Mouse (Mus musculus) urinary bladder, postnatal 14 days (tissue): ENCODE measurements around the gene Duox1.
"Not testable (repeated sequence)": the region's sequence is repeated elsewhere in the genome, so short reads cannot be mapped to it uniquely, and the experiment has no call there.

Experiments used
- DNase-seq: peaks from one replicate; pipeline ENCODE4 v3.0.0; 2021; ENCODE audit warnings: low spot score

Gene Duox1

DNA sequence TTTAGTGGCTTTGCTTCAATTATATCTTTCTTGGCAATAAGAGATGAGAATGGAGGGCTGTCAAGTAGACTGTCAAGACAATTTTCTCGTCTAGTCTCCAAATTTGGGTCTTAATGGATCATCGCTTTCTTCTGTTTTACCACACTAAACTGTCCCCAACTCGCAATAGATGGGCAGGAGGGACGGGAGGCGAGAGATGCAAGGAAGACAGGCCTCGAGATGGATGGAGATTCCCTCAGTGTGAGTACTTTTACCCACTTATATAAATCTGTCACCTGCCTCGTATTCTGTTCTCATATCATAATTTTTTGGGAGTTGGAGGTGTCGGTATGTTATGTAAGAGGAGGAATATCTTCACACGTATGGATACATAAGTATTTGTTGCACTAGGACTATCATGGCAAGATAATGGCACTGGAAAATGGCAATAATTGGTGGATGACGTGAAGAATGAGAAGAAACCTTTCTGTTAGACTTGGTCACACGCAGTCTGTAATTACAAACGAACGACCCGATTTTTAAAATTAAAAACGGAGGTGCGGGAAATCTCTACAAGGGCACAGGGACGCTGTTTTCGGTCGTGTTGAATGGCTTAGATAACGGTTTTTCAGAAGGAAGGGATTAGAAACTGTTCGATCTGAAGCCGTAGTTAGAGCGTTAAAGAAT, 59.3 kb downstream of the Duox1 start:
- DNase-seq: no peak

DNA sequence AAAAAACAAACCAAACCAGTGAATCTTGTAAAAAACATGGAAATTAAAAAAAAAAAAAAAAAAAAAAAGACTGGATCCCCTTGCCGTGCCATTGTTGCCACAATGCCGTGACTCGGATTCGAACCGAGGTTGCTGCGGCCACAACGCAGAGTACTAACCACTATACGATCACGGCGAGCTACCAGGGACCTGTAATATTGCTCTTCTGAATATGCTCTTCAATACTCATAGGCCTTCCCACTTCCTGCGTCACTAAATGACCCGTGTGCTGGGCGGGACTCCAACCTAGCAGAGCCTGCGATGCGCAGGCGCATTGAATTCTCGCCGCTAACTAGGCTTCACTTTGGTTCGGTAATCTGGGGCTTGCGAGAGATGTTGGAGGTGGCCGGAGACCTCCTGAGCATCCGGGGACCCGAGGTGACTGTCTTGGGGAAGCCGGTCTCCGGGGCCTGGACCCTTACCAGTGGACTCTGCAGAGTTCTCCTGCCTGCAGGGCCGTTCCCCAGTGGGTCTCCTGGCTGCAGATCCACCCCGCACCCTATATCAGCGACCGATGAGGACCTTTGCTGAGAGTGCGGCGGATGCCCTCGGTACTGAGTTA, 60.0 kb downstream of the Duox1 start:
- peak; percentile 93 for DNase-seq

DNA sequence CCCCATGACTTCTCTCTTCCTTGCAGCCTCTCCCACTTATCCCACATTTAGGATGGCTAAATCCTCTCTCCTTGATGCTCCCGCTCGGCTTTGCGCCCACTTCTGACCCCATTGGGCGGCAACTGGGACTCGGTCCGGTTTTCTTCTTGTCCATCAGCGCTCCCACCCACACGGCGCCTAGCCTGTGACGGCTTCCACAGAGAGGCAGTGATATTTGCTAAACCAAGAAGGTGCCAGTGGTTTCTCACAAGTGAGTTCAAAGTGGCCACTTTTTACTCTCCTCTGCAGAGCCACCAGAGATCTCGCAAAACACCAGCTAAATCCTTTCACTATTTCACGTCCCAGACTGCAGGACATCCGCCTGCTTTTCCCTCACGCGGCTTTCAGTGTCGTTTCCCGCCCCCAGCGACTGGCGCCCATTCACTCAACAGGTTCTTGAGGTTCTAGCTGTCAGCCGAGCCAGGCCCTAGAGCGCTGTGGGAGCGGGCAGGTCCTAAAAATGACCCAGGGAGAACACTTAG, 60.6 kb downstream of the Duox1 start:
- peak; percentile 52 for DNase-seq

DNA sequence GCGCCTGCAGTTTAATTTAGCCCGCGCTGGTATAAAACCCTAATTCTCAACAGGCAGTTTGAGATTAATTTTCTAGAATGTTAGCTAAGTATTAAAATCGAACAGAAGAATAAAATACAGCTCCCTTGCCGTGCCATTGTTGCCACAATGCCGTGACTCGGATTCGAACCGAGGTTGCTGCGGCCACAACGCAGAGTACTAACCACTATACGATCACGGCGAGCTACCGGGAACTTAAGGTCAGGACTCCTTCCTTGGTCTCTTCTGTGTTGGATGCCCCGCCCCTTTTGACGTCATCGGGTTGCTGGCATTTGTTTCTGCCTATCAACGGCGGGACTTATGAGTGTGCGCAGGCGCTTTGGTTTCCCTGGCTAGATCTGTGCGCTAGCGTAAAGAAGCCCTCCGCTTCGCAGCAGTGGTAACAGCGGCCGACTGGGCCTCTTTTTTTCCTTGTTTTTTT, 61.8 kb downstream of the Duox1 start:
- DNase-seq: peak; percentile 96

DNA sequence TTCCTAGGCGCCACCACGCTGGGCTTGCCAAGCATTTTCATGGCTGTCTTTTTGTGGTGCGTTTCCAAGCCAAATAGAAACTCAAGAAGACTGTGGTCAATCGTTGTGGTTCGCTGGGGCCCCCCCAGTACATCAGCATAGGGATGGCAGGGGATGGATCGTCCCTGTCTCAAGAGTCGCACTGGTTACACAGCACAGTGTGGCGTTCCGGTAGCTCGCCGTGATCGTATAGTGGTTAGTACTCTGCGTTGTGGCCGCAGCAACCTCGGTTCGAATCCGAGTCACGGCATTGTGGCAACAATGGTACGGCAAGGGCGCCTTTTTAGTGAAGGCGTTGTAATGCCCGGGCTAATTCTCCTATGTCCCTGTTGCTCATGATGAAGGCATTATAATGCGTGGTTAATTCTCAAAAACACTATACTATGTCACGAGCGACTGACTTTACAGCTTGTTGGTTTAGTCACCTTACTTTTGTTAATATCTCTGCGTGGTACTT, 62.3 kb downstream of the Duox1 start:
- DNase-seq: peak; percentile 68

DNA sequence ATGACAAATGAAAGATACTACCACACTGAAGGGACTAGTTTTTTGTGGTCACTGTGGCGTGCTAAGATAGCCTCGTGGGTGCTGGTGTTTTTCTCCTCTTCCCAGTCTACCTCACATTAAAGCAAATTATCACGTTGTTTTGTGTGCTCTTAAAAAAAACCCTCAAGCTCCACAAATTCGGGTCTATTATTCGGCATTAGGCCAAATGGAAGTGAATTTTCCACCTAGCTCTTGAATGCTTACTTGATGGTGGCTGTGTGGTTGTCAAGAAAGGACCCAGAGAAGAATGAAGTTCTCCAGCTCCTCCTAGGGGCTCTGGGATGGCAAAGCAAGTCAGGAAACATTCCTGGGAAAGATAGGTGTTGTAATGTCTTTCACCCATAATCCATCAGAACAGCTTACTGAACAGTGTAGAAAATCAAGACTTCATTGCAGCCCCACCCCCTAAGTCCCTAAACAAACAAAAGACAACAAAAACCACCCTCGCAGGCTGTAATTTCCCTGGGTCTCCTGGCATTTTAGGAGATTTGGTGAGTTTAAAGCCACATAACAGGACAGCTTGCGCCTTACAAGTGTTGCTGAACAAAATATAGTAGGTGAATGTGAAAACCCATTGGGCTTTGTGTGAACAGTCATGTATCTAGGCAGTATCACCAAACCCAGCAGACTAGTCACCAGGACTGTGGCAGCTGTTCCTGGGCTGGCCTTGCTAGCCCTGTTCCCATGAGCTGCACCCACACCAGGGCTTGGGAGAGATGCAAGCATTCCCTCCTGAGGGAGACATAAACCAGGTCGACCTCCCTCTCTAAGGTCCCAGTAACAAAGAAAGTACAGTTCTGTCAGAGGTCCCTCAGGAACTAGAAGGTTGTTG, 63.2 kb downstream of the Duox1 start:
- peak; percentile 39 for DNase-seq

DNA sequence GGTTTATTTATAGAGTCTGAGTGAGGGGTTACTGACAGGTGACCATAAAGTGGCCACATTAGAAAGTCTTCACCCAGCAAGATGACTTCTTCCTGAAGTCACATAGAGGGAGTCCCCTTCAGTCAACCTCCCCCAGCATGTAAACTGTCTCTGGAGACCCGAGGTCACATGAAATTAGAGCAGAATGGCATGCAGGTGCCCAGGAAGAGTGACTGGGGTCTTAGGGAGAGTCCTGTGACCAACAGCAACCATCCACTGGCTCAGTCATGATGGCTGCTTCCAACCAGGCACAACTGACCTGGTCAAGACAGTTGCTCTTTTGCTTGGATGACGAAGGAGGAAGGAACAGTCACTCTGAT, 63.8 kb downstream of the Duox1 start:
- no peak for DNase-seq

DNA sequence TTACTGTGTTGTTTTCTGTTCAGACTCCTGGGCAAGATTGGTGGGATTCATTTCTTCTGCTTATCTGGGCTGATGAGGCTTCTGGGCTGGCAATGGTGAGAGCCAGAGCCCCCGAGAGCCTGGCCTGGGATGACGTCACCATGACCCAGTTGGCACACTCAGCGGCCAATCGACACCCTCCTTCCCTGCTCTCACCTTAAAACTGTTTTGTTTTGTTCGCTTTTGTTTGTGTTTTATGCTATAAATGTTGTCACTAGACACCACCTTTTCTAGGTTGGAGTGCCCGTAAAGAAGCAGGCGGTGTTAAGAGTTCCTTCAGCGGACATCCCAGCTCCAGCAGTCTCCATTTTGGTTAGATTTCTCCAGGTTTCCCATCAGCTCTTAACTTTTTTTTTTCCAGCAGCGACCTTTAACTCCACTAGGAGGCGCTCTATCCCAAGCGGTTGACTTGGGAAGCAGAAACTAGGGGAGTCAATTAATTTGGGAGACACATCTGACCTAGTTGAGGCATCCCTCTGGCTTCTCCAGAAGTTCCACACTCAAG, 65.4 kb downstream of the Duox1 start:
- DNase-seq: peak; percentile 48

DNA sequence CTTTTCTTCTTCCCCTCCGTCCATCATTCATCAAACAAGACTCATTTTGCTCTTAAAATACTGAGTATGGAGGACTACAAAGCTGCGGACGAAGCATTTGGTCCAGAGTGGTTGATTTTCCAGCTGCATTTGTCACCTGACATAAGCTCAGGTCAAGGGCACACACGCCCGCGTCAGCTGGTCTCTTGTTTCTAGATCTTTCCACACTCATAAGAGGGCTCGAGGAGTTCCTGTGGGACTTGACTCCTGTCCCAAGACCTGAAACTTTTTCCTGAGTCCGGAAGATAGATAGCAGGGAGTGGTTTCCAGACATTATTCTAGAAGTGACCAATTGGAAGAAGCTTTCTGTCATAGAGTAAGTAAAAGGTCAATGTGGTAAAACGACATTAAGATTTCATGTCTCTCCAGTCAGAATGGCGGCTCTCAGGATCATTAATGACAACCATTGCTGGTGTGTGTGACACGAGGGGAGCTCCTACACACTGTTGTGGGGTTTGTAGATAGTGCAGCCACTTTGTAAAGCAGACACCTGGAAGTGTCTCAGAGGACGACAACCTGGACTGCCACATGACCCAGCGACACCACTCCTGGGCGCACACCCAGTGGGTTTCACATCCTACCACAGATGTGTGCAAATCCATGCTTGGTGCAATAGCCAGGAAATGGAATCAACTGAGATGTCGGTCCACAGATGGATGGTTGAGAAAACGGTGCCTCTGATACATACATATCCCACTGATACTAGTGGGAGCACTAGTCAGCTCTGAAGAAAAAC, 66.0 kb downstream of the Duox1 start:
- no peak for DNase-seq

DNA sequence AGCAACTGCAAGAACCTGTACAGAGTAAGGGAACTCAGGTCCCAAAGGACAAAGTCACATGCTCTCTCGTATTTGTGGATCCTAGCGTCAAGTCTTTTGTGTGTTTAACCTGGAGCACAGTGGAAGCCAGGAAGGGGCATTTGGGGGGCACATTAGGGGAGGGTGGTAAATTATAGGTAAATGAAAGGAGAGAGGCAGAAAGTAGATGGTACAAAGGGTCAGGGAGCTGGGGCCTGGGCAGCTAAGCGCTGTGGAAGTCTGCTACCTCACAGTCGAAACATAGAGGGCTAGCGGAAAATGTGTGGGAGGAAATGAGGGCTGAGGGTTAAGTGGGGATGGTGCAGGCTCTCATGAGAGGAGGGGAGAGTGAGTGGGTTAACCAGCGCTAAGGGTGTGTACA, 66.6 kb downstream of the Duox1 start:
- no peak for DNase-seq

DNA sequence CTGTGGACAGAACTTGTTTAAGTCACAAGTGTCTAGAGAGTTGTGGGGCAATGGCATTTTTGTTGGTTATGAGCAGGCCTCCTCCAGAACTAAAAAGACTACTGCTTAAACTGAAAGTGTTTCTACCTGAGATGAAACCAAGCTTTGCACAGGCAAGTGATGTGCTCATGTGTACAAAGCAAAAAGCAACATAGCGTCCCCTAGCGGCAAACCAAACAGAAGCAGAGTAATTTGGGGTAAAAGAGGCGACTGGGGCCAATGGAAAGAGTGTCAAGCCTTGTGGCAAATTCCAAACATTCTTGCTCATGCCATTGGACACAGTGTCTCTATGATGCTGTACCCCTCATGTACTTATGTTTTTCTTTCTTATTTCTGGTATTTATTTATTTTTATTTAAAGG, 69.6 kb downstream of the Duox1 start:
- no peak for DNase-seq

DNA sequence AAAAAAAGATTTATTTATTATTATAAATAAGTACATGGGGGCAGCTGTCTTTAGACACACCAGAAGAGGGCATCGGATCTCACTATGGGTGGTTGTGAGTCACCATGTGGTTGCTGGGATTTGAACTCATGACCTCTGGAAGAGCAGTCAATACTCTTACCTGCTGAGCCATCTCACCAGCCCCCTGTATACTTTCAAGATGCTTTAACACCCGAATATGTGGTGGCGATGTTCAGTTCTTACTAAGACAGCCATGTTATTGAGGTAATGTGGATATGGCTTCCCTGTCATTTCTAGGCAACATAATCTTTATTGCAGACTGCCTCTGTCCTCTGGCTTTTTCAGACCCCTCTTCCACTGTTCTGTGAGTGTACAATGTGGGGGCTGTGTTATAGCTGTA, 71.7 kb downstream of the Duox1 start:
- not testable (repeated sequence) for DNase-seq

DNA sequence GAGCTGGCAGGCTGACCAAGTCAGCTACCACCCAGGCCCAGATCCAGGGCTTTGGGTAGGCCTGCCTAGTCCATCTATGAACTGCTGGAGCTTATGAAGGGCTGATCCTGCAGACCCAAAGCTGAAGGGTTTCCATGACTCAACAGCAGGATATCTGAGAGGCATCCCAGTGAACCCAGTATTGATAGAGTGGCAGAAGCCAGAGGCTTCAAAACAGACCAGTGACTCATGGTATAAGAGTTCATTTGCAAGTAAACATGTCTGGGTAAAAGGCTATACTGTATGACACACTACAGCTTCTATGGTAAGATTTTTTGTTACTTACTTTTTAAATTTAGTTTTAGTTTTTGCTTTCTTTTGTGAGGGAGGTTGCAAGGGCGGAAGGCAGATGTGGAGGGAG, 80.7 kb downstream of the Duox1 start:
- no peak for DNase-seq
